Mouse (Mus musculus) heart, postnatal 0 days (tissue): ENCODE measurements around the gene Tmem126a. TPM values are rescaled to one million over a fixed set of nuclear protein-coding genes. Genes with fewer than 3 reads are reported as not detected.
A peak's percentile ranks its signal among the peaks of the same experiment; 100 is the strongest.

Source experiments
- ATAC-seq: fragments of 200-750 bp; cut with Nextera tagmentation; 2 replicates; pipeline ENCODE4 v1.8.0; 2017; ENCODE audit warnings: low read depth, moderate number of reproducible peaks, moderate library complexity; ENCODE audit not compliant: insufficient read depth
- DNase-seq: peaks from one replicate; pipeline ENCODE4 v3.0.0-alpha.2; 2016; ENCODE audit warnings: low spot score
- H3K27ac ChIP-seq: fragments of 300-500 bp; sonication (generic); 2 replicates; pipeline ENCODE4 v1.5.1; 2014; ENCODE audit warnings: low read depth, mild to moderate bottlenecking
- H3K27me3 ChIP-seq: fragments of 300-500 bp; sonication (generic); 2 replicates; pipeline ENCODE4 v1.6.1; 2014; ENCODE audit warnings: low read length, mixed read lengths; ENCODE audit not compliant: control insufficient read depth, insufficient read depth
- H3K36me3 ChIP-seq: fragments of 300-500 bp; sonication (generic); replicated peaks from 2 replicates; pipeline ENCODE4 v1.6.1; 2014; ENCODE audit warnings: low read length, mixed read lengths; ENCODE audit not compliant: control insufficient read depth, insufficient read depth
- H3K4me1 ChIP-seq: fragments of 300-500 bp; sonication (generic); 2 replicates; pipeline ENCODE4 v1.6.1; 2014; ENCODE audit warnings: antibody characterized with exemption; ENCODE audit not compliant: control insufficient read depth, insufficient read depth
- H3K4me2 ChIP-seq: fragments of 300-500 bp; sonication (generic); 2 replicates; pipeline ENCODE4 v1.6.1; 2014; ENCODE audit warnings: low read depth, mild to moderate bottlenecking, low read length, moderate library complexity
- H3K4me3 ChIP-seq: fragments of 300-500 bp; sonication (generic); 2 replicates; pipeline ENCODE4 v1.5.1; 2014; ENCODE audit warnings: low read depth, low read length
- H3K9ac ChIP-seq: fragments of 300-500 bp; sonication (generic); replicated peaks from 2 replicates; pipeline ENCODE4 v1.6.1; 2014; ENCODE audit warnings: low read depth, low read length, mixed read lengths
- H3K9me3 ChIP-seq: fragments of 300-500 bp; sonication (generic); replicated peaks from 2 replicates; pipeline ENCODE4 v1.6.1; 2016; ENCODE audit warnings: low read length; ENCODE audit not compliant: control insufficient read depth
- CTCF ChIP-seq: IDR thresholded peaks from 2 replicates; pipeline ENCODE4 v1.5.1; 2016; ENCODE audit warnings: antibody characterized with exemption, control low read depth, low read depth
- EP300 ChIP-seq: IDR thresholded peaks from 2 replicates; pipeline ENCODE4 v1.6.1; 2016; ENCODE audit warnings: antibody characterized with exemption, low read depth
- WGBS: fragments of 180-500 bp; shearing (Covaris S2); extraction: QIAGEN DNeasy Blood & Tissue Kit; methylation state at CpG from one replicate; pipeline ENCODE4 v1.1.7; 2014; 5-methylcytosine and 5-hydroxymethylcytosine counted together
- polyA plus RNA-seq: library from polyadenylated mRNA; unstranded; fragments of >200 nt; fragmentation: Nextera tagmentation; extraction: Ambion mirVana; gene quantifications from 2 replicates; pipeline ENCODE4 v1.2.1, GENCODE M21; 2015
- total RNA-seq: library from RNA; depleted of rRNA; stranded (reverse); fragments of >200 nt; gene quantifications from 2 replicates; pipeline ENCODE4 v1.2.3, GENCODE M21; 2014; ENCODE audit warnings: low replicate concordance

Gene Tmem126a
- total and polyA plus RNA-seq, 2 experiments from 2014 or later, result 107 to 185 TPM

DNA sequence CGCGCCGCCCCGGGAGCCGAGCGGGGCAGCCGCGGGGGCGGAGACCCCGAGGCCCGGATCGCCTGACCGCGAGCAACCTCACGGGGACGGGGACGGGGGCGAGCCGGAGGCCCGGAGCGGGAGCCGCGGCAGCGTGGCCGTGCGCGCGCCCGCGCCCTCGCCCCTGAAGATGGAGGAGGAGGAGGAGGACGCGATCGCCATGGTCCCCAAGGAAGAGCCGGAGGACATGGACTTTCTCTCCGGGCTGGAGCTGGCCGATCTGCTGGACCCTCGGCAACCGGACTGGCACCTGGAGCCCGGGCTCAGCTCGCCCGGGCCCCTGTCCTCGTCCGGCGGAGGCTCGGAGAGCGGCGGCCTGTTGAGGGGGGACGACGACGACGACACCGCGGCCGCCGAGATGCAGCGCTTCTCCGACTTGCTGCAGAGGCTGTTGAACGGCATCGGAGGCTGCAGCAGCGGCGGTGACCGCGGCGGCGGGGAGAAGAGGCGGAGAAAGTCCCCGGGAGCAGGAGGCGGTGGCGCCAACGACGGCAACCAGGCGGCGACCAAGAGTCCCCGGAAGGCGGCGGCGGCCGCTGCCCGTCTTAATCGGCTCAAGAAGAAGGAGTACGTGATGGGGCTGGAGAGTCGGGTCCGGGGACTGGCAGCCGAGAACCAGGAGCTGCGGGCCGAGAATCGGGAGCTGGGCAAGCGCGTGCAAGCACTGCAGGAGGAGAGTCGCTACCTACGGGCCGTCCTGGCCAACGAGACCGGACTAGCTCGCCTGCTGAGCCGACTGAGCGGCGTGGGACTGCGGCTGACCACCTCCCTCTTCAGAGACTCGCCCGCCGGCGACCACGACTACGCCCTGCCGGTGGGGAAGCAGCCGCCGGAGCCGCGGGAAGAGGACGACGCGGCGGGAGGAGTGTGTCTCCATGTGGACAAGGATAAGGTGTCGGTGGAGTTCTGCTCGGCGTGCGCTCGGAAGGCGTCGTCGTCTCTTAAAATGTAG, 13.6 kb downstream of the Tmem126a start:
- peaks cover 6% of the 10 kb centered on the region; the same call in 1 of the 2 replicates for H3K36me3 ChIP-seq
- H3K27ac ChIP-seq, result peak overlapping the region; percentile 100
- under 1% methylated on average over 98 of the region's 123 CpGs for WGBS
- no peaks in the 10 kb centered on the region for H3K9me3 ChIP-seq
- ATAC-seq (peak; percentile 77), DNase-seq (peak; percentile 60)
- TF ChIP-seq CTCF, result peak; percentile 32
- no peak for TF ChIP-seq EP300
- no peaks in the 10 kb centered on the region for H3K27me3 ChIP-seq
- H3K4me3 ChIP-seq, result peak overlapping the region; percentile 100
- peak overlapping the region; percentile 97 for H3K4me2 ChIP-seq
- H3K4me1 ChIP-seq, result peaks cover 12% of the 10 kb centered on the region; the same call in 1 of the 2 replicates
- H3K9ac ChIP-seq, result peak overlapping the region; percentile 100

DNA sequence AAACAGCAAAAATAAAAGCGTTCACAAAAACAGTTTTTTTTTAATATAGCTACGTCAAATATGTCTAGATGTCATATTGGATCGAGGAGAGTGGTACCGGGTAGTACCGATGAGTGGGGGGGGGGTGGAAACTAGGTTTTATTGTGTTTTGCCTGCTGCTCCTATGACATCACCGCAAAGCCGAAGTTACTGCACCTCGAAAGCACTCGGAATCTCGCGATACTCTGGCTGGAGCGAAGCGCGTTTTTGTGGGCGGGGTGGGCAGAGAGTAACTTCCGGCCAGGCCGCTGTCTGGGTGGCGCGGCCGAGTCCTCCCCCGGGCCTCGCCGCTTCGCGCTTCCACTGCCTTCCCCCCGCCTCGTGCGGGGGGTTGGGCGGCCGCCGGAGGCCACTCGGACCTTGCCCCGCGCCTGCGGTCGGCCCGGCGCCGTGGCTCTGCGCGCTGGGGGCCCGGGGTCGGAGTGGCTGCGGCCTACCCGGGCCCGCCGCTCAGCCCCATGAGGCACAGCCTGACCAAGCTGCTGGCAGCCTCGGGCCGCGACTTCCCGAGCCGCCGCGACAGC, 14.4 kb downstream of the Tmem126a start, which contains the start of gene Crebzf:
Gene Crebzf, plus strand, starts transcription at position 212 of the 563 bp plus-strand sequence.
- TF ChIP-seq CTCF, result no peak
- TF ChIP-seq EP300, result peak; percentile 96
- WGBS, result under 1% methylated on average over 37 of the region's 54 CpGs
- peak; percentile 95 for ATAC-seq
- H3K4me2 ChIP-seq, result peak within 1 kb of the TSS; percentile 97
- H3K4me3 ChIP-seq, result peak within 1 kb of the TSS; percentile 100
- H3K27ac ChIP-seq, result peak within 1 kb of the TSS; percentile 100
- 0 out of 2 replicates have a peak, but pooled peaks cover 5% of the 10 kb centered on the region for H3K36me3 ChIP-seq
- no peaks in the 10 kb centered on the region for H3K9me3 ChIP-seq
- peak within 1 kb of the TSS; percentile 100 for H3K9ac ChIP-seq
- peaks cover 10% of the 10 kb centered on the region; the same call in 1 of the 2 replicates for H3K4me1 ChIP-seq
- no peaks in the 10 kb centered on the region for H3K27me3 ChIP-seq
- peak; percentile 98 for DNase-seq

DNA sequence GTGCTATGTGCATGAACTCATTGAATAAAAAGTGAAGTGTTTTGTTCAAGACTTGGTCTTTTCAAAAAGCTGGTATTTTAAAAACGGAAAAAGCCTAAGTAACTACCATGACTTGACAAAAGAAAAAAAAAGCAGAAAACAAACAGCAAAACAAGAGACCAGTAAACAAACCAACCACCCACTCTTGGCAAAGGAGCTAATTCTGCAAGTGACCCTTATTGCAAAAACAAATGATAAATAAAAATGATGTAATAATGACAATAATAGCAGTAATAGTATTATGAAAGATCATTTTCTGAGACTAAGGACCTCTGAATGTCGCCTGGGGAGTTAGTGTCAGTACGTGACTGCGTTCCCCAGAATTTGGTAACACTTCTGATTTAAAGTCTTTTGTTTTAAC, 15.0 kb downstream of the Tmem126a start:
- TF ChIP-seq EP300, result no peak
- TF ChIP-seq CTCF, result no peak
- peak; percentile 13 for DNase-seq
- Histone ChIP-seq H3K27ac (peak overlapping the region; percentile 100), H3K4me3 (peak overlapping the region; percentile 100), H3K9me3 (no peaks in the 10 kb centered on the region), H3K27me3 (no peaks in the 10 kb centered on the region), H3K36me3 (0 out of 2 replicates have a peak, but pooled peaks cover 1% of the 10 kb centered on the region), H3K4me2 (peak overlapping the region; percentile 97), H3K4me1 (peaks cover 5% of the 10 kb centered on the region; the same call in 1 of the 2 replicates), H3K9ac (peak overlapping the region; percentile 100)
- 11% methylated on average over 4 of the region's 4 CpGs for WGBS
- ATAC-seq, result no peak

DNA sequence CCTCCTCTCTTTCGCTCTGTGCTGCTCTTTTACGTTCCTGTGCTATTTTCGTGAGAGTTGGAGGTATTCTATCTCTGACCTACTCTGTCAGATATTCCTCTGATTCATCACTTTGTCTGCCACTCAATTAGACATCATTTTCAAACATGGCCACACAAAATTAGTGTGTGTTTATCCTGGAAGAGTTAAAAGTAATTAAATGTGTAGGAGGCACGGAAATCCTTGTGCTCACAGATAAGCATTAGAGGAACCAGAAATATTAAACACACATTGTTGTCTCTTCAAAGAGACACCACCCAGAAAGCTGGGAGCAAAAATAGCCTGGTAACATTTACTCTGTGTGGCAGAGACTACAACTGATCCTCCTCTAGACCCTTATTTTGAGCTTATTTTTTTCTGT, 17.0 kb downstream of the Tmem126a start:
- WGBS, result 74% methylated on average over 4 of the region's 4 CpGs
- Histone ChIP-seq H3K27ac (no peak overlapping the region), H3K4me1 (no peaks in the 10 kb centered on the region), H3K36me3 (no peaks in the 10 kb centered on the region), H3K4me3 (no peak overlapping the region), H3K27me3 (no peaks in the 10 kb centered on the region), H3K9me3 (no peaks in the 10 kb centered on the region), H3K4me2 (no peak overlapping the region), H3K9ac (no peak overlapping the region)
- TF ChIP-seq EP300 (no peak), CTCF (no peak)
- ATAC-seq (no peak), DNase-seq (no peak)

DNA sequence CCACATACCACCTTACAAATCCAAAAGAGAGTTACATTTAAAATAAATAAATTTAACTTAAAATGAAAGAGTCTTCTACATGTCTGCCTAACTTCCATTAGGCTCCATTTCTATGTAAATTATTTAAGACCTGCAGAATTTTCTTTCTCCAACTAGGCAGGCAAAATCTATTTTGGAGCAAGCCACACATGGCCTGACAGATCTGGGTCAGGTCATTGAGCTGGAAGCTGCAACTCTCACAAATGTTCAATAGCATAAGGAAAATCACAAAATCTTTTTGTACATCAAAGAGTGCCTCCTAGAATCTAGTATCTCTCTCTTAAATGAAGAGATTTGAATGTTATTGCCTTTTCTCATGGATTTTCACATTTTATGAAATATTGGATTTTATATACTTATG, 24.8 kb downstream of the Tmem126a start:
- ATAC-seq (no peak), DNase-seq (no peak)
- H3K4me1 ChIP-seq, result no peaks in the 10 kb centered on the region
- H3K9ac ChIP-seq, result no peak overlapping the region
- no peaks in the 10 kb centered on the region for H3K27me3 ChIP-seq
- H3K9me3 ChIP-seq, result no peaks in the 10 kb centered on the region
- no peak overlapping the region for H3K4me2 ChIP-seq
- TF ChIP-seq CTCF (no peak), EP300 (no peak)
- H3K4me3 ChIP-seq, result no peak overlapping the region
- H3K36me3 ChIP-seq, result no peaks in the 10 kb centered on the region
- H3K27ac ChIP-seq, result no peak overlapping the region
